Mouse (Mus musculus) myocyte (in vitro differentiated cells): ENCODE data around the gene 1700080E11Rik. TPM values are rescaled to one million over a fixed set of nuclear protein-coding genes. Genes with fewer than 3 reads are reported as not detected.
"Not testable (repeated sequence)": the region's sequence is repeated elsewhere in the genome, so short reads cannot be mapped to it uniquely, and the experiment has no call there.

Experiments used
- H3K27me3 ChIP-seq: one replicate; pipeline ENCODE4 v1.6.1; 2011; ENCODE audit not compliant: control insufficient read depth, insufficient read depth, insufficient read length
- H3K36me3 ChIP-seq: one replicate; pipeline ENCODE4 v1.6.1; 2011; ENCODE audit not compliant: control insufficient read depth, insufficient read depth
- H3K4me2 ChIP-seq: one replicate; pipeline ENCODE4 v1.6.1; 2011; ENCODE audit warnings: low read depth, control low read depth
- H3K4me3 ChIP-seq: one replicate; pipeline ENCODE4 v1.5.1; 2011; ENCODE audit warnings: mild to moderate bottlenecking, control low read depth, moderate library complexity
- H3K79me2 ChIP-seq: one replicate; pipeline ENCODE4 v1.6.1; 2011; ENCODE audit not compliant: control insufficient read depth, insufficient read depth
- H3ac ChIP-seq: one replicate; pipeline ENCODE4 v1.6.1; 2011; ENCODE audit not compliant: control insufficient read depth, insufficient read length
- CEBPB ChIP-seq: IDR thresholded peaks from 2 replicates; pipeline ENCODE4 v1.6.1; 2011; ENCODE audit warnings: mild to moderate bottlenecking, moderate library complexity; ENCODE audit not compliant: poor library complexity, insufficient read depth, severe bottlenecking
- E2F4 ChIP-seq: IDR thresholded peaks from one replicate; pipeline ENCODE4 v1.6.1; 2011; ENCODE audit warnings: mild to moderate bottlenecking, control low read depth, moderate library complexity; ENCODE audit not compliant: insufficient read depth
- MAX ChIP-seq: IDR thresholded peaks from one replicate; pipeline ENCODE4 v1.6.1; 2011; ENCODE audit warnings: low read depth, mild to moderate bottlenecking, control low read depth
- MYOD1 ChIP-seq, 3 experiments: IDR thresholded peaks; one replicate each; pipeline ENCODE4 v1.6.1; 2011; ENCODE audit warnings: control low read depth in 2 of 3, low read depth in 2 of 3, mild to moderate bottlenecking in 2 of 3, moderate library complexity in 1 of 3; ENCODE audit not compliant: insufficient read length in 2 of 3, control insufficient read depth in 1 of 3
- MYOG ChIP-seq, 3 experiments: IDR thresholded peaks; one replicate each; pipeline ENCODE4 v1.6.1; 2011; ENCODE audit warnings: control low read depth in 2 of 3, low read depth in 2 of 3, mild to moderate bottlenecking in 2 of 3; ENCODE audit not compliant: insufficient read length in 2 of 3, control insufficient read depth in 1 of 3, insufficient read depth in 1 of 3
- POLR2A ChIP-seq: IDR thresholded peaks from one replicate; pipeline ENCODE4 v1.6.1; 2011; ENCODE audit warnings: low read depth, mild to moderate bottlenecking, control low read depth, moderate library complexity; ENCODE audit not compliant: insufficient read length
- POLR2AphosphoS2 ChIP-seq: IDR thresholded peaks from one replicate; pipeline ENCODE4 v1.6.1; 2011; ENCODE audit warnings: low read depth, control low read depth; ENCODE audit not compliant: insufficient read length
- REST ChIP-seq: IDR thresholded peaks from one replicate; pipeline ENCODE4 v1.6.1; 2011; ENCODE audit warnings: mild to moderate bottlenecking, control low read depth, moderate library complexity; ENCODE audit not compliant: insufficient read depth, insufficient read length
- SRF ChIP-seq: IDR thresholded peaks from one replicate; pipeline ENCODE4 v1.6.1; 2011; ENCODE audit warnings: low read depth; ENCODE audit not compliant: control insufficient read depth, insufficient read length
- TCF12 ChIP-seq: IDR thresholded peaks from one replicate; pipeline ENCODE4 v1.6.1; 2011; ENCODE audit warnings: mild to moderate bottlenecking, control low read depth; ENCODE audit not compliant: poor library complexity, insufficient read depth, severe bottlenecking
- TCF3 ChIP-seq: IDR thresholded peaks from one replicate; pipeline ENCODE4 v1.6.1; 2011; ENCODE audit warnings: low read depth, control low read depth; ENCODE audit not compliant: insufficient read length
- USF1 ChIP-seq: IDR thresholded peaks from one replicate; pipeline ENCODE4 v1.6.1; 2011; ENCODE audit warnings: low read depth, mild to moderate bottlenecking, control low read depth, moderate library complexity
- polyA plus RNA-seq: library from polyadenylated mRNA; unstranded; fragments of >200 nt; fragmentation: generic; extraction: Trizol; gene quantifications from one replicate; pipeline ENCODE4 v1.2.1, GENCODE M21; 2012; ENCODE audit warnings: missing spikeins

Gene 1700080E11Rik
- polyA plus RNA-seq, 1 experiment: not detected

GRCm38 (mm10) chr9:105134536-105134935, 10.4 kb downstream of the 1700080E11Rik start:
- no peaks in the 10 kb centered on the region for H3K79me2 ChIP-seq
- H3ac ChIP-seq: no peak overlapping the region
- no peaks in the 10 kb centered on the region for H3K36me3 ChIP-seq
- TF ChIP-seq POLR2AphosphoS2: no peak
- TF ChIP-seq E2F4: no peak
- TF ChIP-seq MAX: no peak
- no peak for TF ChIP-seq USF1
- no peak for TF ChIP-seq TCF3
- TF ChIP-seq REST: no peak
- TF ChIP-seq MYOG (IDR thresholded peaks at IDR 0.05; ENCODE audit: control insufficient read depth in 1 of 3, insufficient read depth in 1 of 3, insufficient read length in 2 of 3, low read depth in 2 of 3): no peak
- TF ChIP-seq TCF12: no peak
- no peak for TF ChIP-seq MYOD1 (IDR thresholded peaks at IDR 0.05; ENCODE audit: control insufficient read depth in 1 of 3, insufficient read length in 2 of 3, low read depth in 2 of 3)
- TF ChIP-seq CEBPB: no peak
- TF ChIP-seq POLR2A: no peak
- TF ChIP-seq SRF: no peak
- H3K4me2 ChIP-seq: no peak overlapping the region
- no peaks in the 10 kb centered on the region for H3K27me3 ChIP-seq
- no peak overlapping the region for H3K4me3 ChIP-seq

DNA sequence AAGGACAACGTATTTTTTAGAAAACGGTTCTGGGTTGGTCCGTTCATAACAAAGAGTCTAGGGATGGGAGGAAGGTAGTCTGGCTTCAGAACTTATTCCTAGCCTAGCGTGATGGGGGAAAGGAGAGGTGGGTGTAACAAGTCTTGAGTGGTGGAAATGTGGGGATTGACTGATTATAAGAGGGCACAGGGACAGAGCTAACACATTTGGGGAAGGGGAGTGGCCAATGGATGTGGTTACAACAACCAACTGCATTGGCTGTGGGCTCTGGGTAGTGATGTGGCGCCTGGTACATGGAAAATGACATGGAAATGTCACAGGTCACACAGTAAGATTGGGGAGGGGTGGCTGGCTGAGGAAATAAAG, 12.9 kb downstream of the 1700080E11Rik start:
- no peaks in the 10 kb centered on the region for H3K79me2 ChIP-seq
- H3K4me2 ChIP-seq: peak overlapping the region; percentile 71
- H3K4me3 ChIP-seq: peak overlapping the region; percentile 20
- H3K36me3 ChIP-seq: no peaks in the 10 kb centered on the region
- TF ChIP-seq REST: no peak
- TF ChIP-seq TCF3: no peak
- no peak for TF ChIP-seq SRF
- TF ChIP-seq USF1: no peak
- TF ChIP-seq E2F4: no peak
- no peak for TF ChIP-seq POLR2A
- no peak for TF ChIP-seq TCF12
- no peak for TF ChIP-seq MYOG (IDR thresholded peaks at IDR 0.05; ENCODE audit: control insufficient read depth in 1 of 3, insufficient read depth in 1 of 3, insufficient read length in 2 of 3, low read depth in 2 of 3)
- no peak for TF ChIP-seq MAX
- H3K27me3 ChIP-seq: no peaks in the 10 kb centered on the region
- peak overlapping the region; percentile 59 for H3ac ChIP-seq

DNA sequence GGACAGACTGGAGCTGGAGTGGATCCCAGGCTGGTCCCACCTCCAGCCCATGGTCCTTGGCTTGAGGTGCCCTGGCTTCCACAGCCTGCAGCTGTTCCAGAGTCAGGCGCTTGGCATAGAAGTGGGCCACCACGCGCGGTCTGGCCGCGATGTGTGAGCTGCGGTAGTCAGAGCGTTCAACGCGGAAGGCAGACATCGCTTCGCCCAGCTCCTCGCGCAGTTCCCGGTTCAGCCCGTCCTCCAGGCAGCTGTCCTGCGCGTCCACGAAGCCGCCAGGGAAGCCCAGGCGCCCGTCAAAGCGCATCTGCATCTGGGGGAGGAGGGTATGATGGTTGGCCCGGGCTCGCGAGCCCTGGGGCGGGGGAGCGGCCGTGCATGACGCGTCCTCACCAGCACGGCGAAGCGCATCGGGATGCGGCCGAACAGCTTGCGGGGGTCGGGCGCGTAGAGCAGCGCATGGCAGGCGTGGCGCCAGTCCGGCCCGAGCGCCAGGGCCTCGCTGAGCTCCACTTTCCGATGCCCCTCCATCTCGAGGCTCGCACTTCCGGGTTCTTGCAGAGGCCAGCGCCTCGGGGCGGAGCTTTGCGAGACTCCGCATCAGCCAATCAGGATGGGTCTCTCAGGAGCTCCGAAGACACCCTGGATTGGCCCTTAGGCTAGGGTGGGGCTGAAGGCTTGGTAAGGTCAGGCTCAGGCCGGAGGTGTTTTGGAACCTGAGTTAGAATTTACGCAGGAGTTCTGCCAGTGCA, 13.5 kb downstream of the 1700080E11Rik start, which contains the start of gene Nudt16:
Gene Nudt16 (minus strand): TSS at position 572 of the 749 bp plus-strand sequence.
- H3K27me3 ChIP-seq: no peaks in the 10 kb centered on the region
- H3K4me3 ChIP-seq: peak within 1 kb of the TSS; percentile 20
- no peak for TF ChIP-seq SRF
- TF ChIP-seq MYOD1 (IDR thresholded peaks at IDR 0.05; ENCODE audit: control insufficient read depth in 1 of 3, insufficient read length in 2 of 3, low read depth in 2 of 3): peak in 2 of 3 experiments; percentile 47 to 57
- TF ChIP-seq TCF3: no peak
- TF ChIP-seq POLR2A: peak; percentile 75
- no peak for TF ChIP-seq USF1
- TF ChIP-seq POLR2AphosphoS2: peak; percentile 42
- no peak for TF ChIP-seq CEBPB
- no peak for TF ChIP-seq TCF12
- no peak for TF ChIP-seq E2F4
- TF ChIP-seq MYOG (IDR thresholded peaks at IDR 0.05; ENCODE audit: control insufficient read depth in 1 of 3, insufficient read depth in 1 of 3, insufficient read length in 2 of 3, low read depth in 2 of 3): peak in 2 of 3 experiments; percentile 23 to 65
- TF ChIP-seq REST: no peak
- no peak for TF ChIP-seq MAX
- peak within 1 kb of the TSS; percentile 59 for H3ac ChIP-seq
- H3K4me2 ChIP-seq: peak within 1 kb of the TSS; percentile 71
- H3K36me3 ChIP-seq: no peaks in the 10 kb centered on the region
- no peaks in the 10 kb centered on the region for H3K79me2 ChIP-seq

DNA sequence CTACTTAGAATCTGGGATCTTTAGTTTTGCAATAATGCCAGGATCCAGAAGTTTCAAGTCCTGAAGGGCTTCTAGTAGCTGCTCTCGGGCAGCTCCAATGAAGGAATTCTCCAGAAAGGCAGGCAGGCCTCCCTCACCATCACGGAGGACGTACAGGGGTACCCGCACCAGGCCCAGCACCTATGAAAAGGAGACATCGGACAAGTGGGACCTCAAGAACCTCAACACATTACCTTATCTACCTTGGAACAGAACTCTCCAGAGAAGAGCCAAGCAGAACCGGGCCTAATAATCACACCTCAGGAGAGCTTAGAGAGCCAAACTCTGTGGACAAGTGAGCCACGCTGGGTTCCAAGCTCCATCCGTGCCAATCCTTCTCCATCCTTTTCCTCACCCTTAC, 14.6 kb downstream of the 1700080E11Rik start:
- Histone ChIP-seq H3ac (no peak overlapping the region), H3K4me2 (no peak overlapping the region), H3K27me3 (no peaks in the 10 kb centered on the region), H3K4me3 (no peak overlapping the region), H3K79me2 (no peaks in the 10 kb centered on the region), H3K36me3 (no peaks in the 10 kb centered on the region)
- TF ChIP-seq TCF3 (no peak), E2F4 (no peak), TCF12 (no peak), CEBPB (no peak), USF1 (no peak), MAX (no peak), POLR2A (no peak), MYOD1 (IDR thresholded peaks at IDR 0.05; ENCODE audit: control insufficient read depth in 1 of 3, insufficient read length in 2 of 3, low read depth in 2 of 3) (no peak), POLR2AphosphoS2 (no peak), MYOG (IDR thresholded peaks at IDR 0.05; ENCODE audit: control insufficient read depth in 1 of 3, insufficient read depth in 1 of 3, insufficient read length in 2 of 3, low read depth in 2 of 3) (no peak), SRF (no peak), REST (no peak)

- H3K4me2 ChIP-seq, H3K36me3 ChIP-seq, H3K27me3 ChIP-seq, H3K79me2 ChIP-seq, H3ac ChIP-seq, H3K4me3 ChIP-seq: not testable (repeated sequence)
These were observed 19.7 kb downstream of the 1700080E11Rik start for GRCm38 (mm10) chr9:105125206-105125605.
